Mouse (Mus musculus) CH12.LX (cell line): Measurements from ENCODE around the gene Cbx1.

Experiments used
- BHLHE40 ChIP-seq: IDR thresholded peaks from 2 replicates; pipeline ENCODE4 v1.6.1; 2011; ENCODE audit warnings: mild to moderate bottlenecking, low read depth, low read length, improper control_type of control experiment
- CTCF ChIP-seq, 2 experiments: IDR thresholded peaks in 1 of 2; conservative IDR thresholded peaks in 1 of 2; 2 replicates each; pipeline ENCODE4 v1.5.1; 2011 to 2012; ENCODE audit warnings: low read depth in 2 of 2, low read length in 2 of 2, improper control_type of control experiment in 1 of 2, inconsistent platforms in 1 of 2, mild to moderate bottlenecking in 1 of 2, moderate library complexity in 1 of 2
- EP300 ChIP-seq: IDR thresholded peaks from 2 replicates; pipeline ENCODE4 v1.6.1; 2011; ENCODE audit warnings: low read length, improper control_type of control experiment
- ETS1 ChIP-seq: conservative IDR thresholded peaks from 2 replicates; pipeline ENCODE4 v1.6.1; 2012; ENCODE audit warnings: low read depth, mild to moderate bottlenecking, inconsistent platforms, low read length, improper control_type of control experiment, moderate library complexity
- JUN ChIP-seq: IDR thresholded peaks from 2 replicates; pipeline ENCODE4 v1.6.1; 2011; ENCODE audit warnings: low read depth, mild to moderate bottlenecking, low read length, improper control_type of control experiment, moderate library complexity; ENCODE audit not compliant: insufficient read depth
- MXI1 ChIP-seq: IDR thresholded peaks from 2 replicates; pipeline ENCODE4 v1.6.1; 2011; ENCODE audit warnings: mild to moderate bottlenecking, low read depth, low read length, improper control_type of control experiment
- POLR2A ChIP-seq: IDR thresholded peaks from 2 replicates; pipeline ENCODE4 v1.6.1; 2011; ENCODE audit warnings: low read depth, mild to moderate bottlenecking, improper control_type of control experiment, low read length
- TBP ChIP-seq: conservative IDR thresholded peaks from 2 replicates; pipeline ENCODE4 v1.6.1; 2011; ENCODE audit warnings: low read depth, low read length, improper control_type of control experiment
- TCF12 ChIP-seq: IDR thresholded peaks from 2 replicates; pipeline ENCODE4 v1.6.1; 2014; ENCODE audit warnings: low read depth, mild to moderate bottlenecking, inconsistent platforms, low read length, improper control_type of control experiment
- USF1 ChIP-seq: IDR thresholded peaks from 2 replicates; pipeline ENCODE4 v1.6.1; 2014; ENCODE audit warnings: low read depth, mild to moderate bottlenecking, inconsistent platforms, low read length, improper control_type of control experiment
- ZC3H11A ChIP-seq: IDR thresholded peaks from 2 replicates; pipeline ENCODE4 v1.6.1; 2012; ENCODE audit warnings: low read depth, mild to moderate bottlenecking, inconsistent platforms, low read length, improper control_type of control experiment
- ZNF384 ChIP-seq: IDR thresholded peaks from 2 replicates; pipeline ENCODE4 v1.6.1; 2012; ENCODE audit warnings: low read depth, low read length, improper control_type of control experiment, inconsistent platforms

DNA sequence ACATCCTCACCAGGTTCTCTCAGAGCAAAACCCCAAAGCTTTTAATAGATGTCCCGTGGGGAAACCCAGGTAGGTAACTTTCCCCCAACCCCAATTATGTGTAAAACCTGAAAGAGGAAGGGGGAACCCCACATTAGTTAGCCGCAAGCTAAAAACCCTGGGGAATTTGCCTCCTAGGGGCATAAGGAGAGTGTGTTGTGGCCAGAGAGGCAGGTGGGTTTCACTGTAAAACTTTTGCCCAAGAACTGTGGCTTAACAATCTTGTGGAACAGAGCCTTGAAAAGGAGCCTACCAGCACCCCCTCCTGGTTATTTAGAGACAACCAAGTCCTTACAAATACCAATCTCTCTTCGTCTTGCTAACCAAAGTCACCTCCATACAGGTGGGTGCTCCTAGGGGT is 14.4 kb upstream of the Cbx1 start:
- TF ChIP-seq TBP, result peak; percentile 59; the same call in 1 of the 2 replicates
- peak; percentile 99 for TF ChIP-seq TCF12
- peak; percentile 98 for TF ChIP-seq ETS1
- peak; percentile 69 for TF ChIP-seq MXI1
- TF ChIP-seq BHLHE40, result peak; percentile 94
- peak; percentile 78 for TF ChIP-seq POLR2A
- TF ChIP-seq ZNF384, result peak; percentile 73; the same call in 1 of the 2 replicates
- TF ChIP-seq USF1, result no peak
- TF ChIP-seq CTCF (conservative IDR thresholded peaks at IDR 0.05 in 1 of 2, IDR thresholded peaks at IDR 0.05 in 1 of 2; ENCODE audit: low read depth in 2 of 2, low read length in 2 of 2), result peak; percentile 43 to 88
- peak; percentile 99 for TF ChIP-seq EP300
- peak; percentile 70 for TF ChIP-seq ZC3H11A
- peak; percentile 57 for TF ChIP-seq JUN
